Mouse (Mus musculus) liver, postnatal 0 days (tissue): ENCODE measurements around the gene Dclk3.

Experiments used
- CTCF ChIP-seq: sonication (generic); IDR thresholded peaks from 2 replicates; pipeline ENCODE4 v1.5.1; 2016; ENCODE audit warnings: antibody characterized with exemption, low read depth
- EP300 ChIP-seq: IDR thresholded peaks from 2 replicates; pipeline ENCODE4 v1.6.1; 2016; ENCODE audit warnings: antibody characterized with exemption, low read depth, mild to moderate bottlenecking

- TF ChIP-seq CTCF: no peak
- no peak for TF ChIP-seq EP300
Measured at GRCm38 (mm10) chr9:111408427-111408826, 30.5 kb upstream of the Dclk3 start.
